12 mouse cellular contexts compared by ENCODE assay signal in the genomic region with DNA sequence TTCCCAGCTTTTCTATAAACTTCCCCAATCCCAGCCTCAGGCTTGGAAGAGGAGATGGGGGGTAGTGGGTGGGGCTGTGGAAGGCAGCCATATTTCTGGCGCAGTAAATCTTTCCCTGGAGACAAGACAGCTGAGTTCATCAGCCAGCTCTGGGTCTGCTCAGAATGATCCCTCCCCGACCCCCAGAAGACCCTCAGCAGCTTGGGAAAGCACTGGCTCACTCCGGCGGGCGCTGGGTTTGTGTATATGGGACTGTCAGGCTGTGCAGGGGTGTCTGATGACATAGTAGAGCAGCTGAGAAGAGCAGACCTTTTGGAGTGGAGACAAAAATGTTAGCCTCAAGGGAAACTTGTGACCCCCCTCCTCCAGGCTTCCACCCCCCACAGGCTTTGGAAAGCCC.
DNase-seq lines count a peak whose midpoint lies in the region; ATAC-seq and TF ChIP-seq lines count a peak whose summit lies in the region.
"Had no signal": no experiment of that assay in that cellular context is flagged by ENCODE, and none has a peak within 500 bp of the region (broad histone marks: within the 10 kb centered on the region; RNA-seq: fewer than 3 reads in every experiment).

No protein-coding gene starts in this region.

- peak; percentile 84 for DNase-seq in kidney, postnatal 0 days (ENCODE audit: low spot score)
- DNase-seq in kidney, postnatal 25 days = no peak
- DNase-seq in embryo, embryonic 10.5 days (ENCODE audit: low spot score) = peak; percentile 67
- DNase-seq in embryonic facial prominence, embryonic 10.5 days (ENCODE audit: low spot score) = no peak
- DNase-seq in lung, postnatal 0 days (ENCODE audit: low spot score) = peak; percentile 92
- DNase-seq in cerebellum, postnatal 10 days = no peak
- no peak for DNase-seq in forebrain, embryonic 14.5 days (ENCODE audit: low spot score)
- DNase-seq: right cerebral cortex, postnatal 4 days; thymus, adult 18-20 months had no signal

- H3K4me1 ChIP-seq in kidney, postnatal 0 days (replicated peaks; ENCODE audit: insufficient read depth, low read length) = peaks cover 27% of the 10 kb centered on the region
- peaks cover 60% of the 10 kb centered on the region for H3K4me1 ChIP-seq in embryonic facial prominence, embryonic 10.5 days
- H3K4me1 ChIP-seq in lung, postnatal 0 days (ENCODE audit: insufficient read depth, low read depth, low read length) = peaks cover 10% of the 10 kb centered on the region; the same call in 1 of the 2 replicates
- peaks cover 14% of the 10 kb centered on the region for H3K4me1 ChIP-seq in forebrain, embryonic 14.5 days (ENCODE audit: control insufficient read depth, insufficient read depth, low read length)

- no peak overlapping the region for H3K4me3 ChIP-seq in kidney, postnatal 0 days (replicated peaks; ENCODE audit: low read depth, low read length)
- no peak overlapping the region for H3K4me3 ChIP-seq in embryonic facial prominence, embryonic 10.5 days
- H3K4me3 ChIP-seq in lung, postnatal 0 days (ENCODE audit: low read depth, low read length) = no peak overlapping the region
- no peak overlapping the region for H3K4me3 ChIP-seq in forebrain, embryonic 14.5 days (ENCODE audit: low read depth, low read length)
- H3K4me3 ChIP-seq: left cerebral cortex, adult 2 months had no signal

- no peak for TF ChIP-seq CTCF in kidney, postnatal 0 days (IDR thresholded peaks at IDR 0.05; ENCODE audit: low read depth)
- TF ChIP-seq CTCF in lung, postnatal 0 days (IDR thresholded peaks at IDR 0.05) = no peak

- no peak overlapping the region for H3K4me2 ChIP-seq in kidney, postnatal 0 days (ENCODE audit: low read length)
- H3K4me2 ChIP-seq in lung, postnatal 0 days (replicated peaks; ENCODE audit: low read depth, low read length) = no peak overlapping the region
- H3K4me2 ChIP-seq in forebrain, embryonic 14.5 days (ENCODE audit: low read length) = no peak overlapping the region

- no peak overlapping the region for H3K9ac ChIP-seq in kidney, postnatal 0 days (ENCODE audit: low read depth, low read length)
- H3K9ac ChIP-seq in lung, postnatal 0 days (replicated peaks; ENCODE audit: low read depth) = no peak overlapping the region
- H3K9ac ChIP-seq in forebrain, embryonic 14.5 days (ENCODE audit: low read length) = no peak overlapping the region

- H3K9me3 ChIP-seq in kidney, postnatal 0 days (replicated peaks; ENCODE audit: low read length) = no peaks in the 10 kb centered on the region
- no peaks in the 10 kb centered on the region for H3K9me3 ChIP-seq in embryonic facial prominence, embryonic 10.5 days
- no peaks in the 10 kb centered on the region for H3K9me3 ChIP-seq in lung, postnatal 0 days (ENCODE audit: low read length)
- H3K9me3 ChIP-seq in forebrain, embryonic 14.5 days (replicated peaks; ENCODE audit: control insufficient read depth, low read length) = no peaks in the 10 kb centered on the region

- no peak; the same call in 1 of the 2 replicates for ATAC-seq in kidney, postnatal 0 days (replicated peaks; ENCODE audit: low FRiP score, low read depth)
- peak; percentile 82 for ATAC-seq in lung, postnatal 0 days
- ATAC-seq in forebrain, embryonic 14.5 days = no peak
- ATAC-seq: forebrain, embryonic 16.5 days; hindbrain, postnatal 0 days had no signal

- no peaks in the 10 kb centered on the region for H3K27me3 ChIP-seq in kidney, postnatal 0 days (ENCODE audit: insufficient read depth, low read length)
- H3K27me3 ChIP-seq in embryonic facial prominence, embryonic 10.5 days (replicated peaks; ENCODE audit: low read depth, poor library complexity, severe bottlenecking) = no peaks in the 10 kb centered on the region
- no peaks in the 10 kb centered on the region for H3K27me3 ChIP-seq in lung, postnatal 0 days (replicated peaks; ENCODE audit: insufficient read depth, low read length)
- no peaks in the 10 kb centered on the region for H3K27me3 ChIP-seq in forebrain, embryonic 14.5 days (replicated peaks; ENCODE audit: control insufficient read depth, insufficient read depth, low read length)

- WGBS in kidney, postnatal 0 days = 56% methylated on average over 5 of the region's 5 CpGs
- 61% methylated on average over 5 of the region's 5 CpGs for WGBS in embryonic facial prominence, embryonic 10.5 days
- 49% methylated on average over 5 of the region's 5 CpGs for WGBS in lung, postnatal 0 days
- WGBS in forebrain, embryonic 14.5 days = 80% methylated on average over 5 of the region's 5 CpGs

- peak overlapping the region; percentile 90; the same call in 1 of the 2 replicates for H3K27ac ChIP-seq in kidney, postnatal 0 days
- H3K27ac ChIP-seq in embryonic facial prominence, embryonic 10.5 days (replicated peaks) = peak overlapping the region; percentile 53
- H3K27ac ChIP-seq in lung, postnatal 0 days (ENCODE audit: low read length) = peak overlapping the region; percentile 66; the same call in 1 of the 2 replicates
- no peak overlapping the region for H3K27ac ChIP-seq in forebrain, embryonic 14.5 days (ENCODE audit: low read depth, low read length)
- H3K27ac ChIP-seq: hindbrain, postnatal 0 days; left cerebral cortex, adult 2 months had no signal

- TF ChIP-seq EP300 in lung, postnatal 0 days (IDR thresholded peaks at IDR 0.05) = peak; percentile 50; the same call in 1 of the 2 replicates

- H3K36me3 ChIP-seq in kidney, postnatal 0 days (ENCODE audit: insufficient read depth, low read length) = no peaks in the 10 kb centered on the region
- H3K36me3 ChIP-seq in embryonic facial prominence, embryonic 10.5 days (replicated peaks) = no peaks in the 10 kb centered on the region
- H3K36me3 ChIP-seq in lung, postnatal 0 days (ENCODE audit: insufficient read depth, low read length) = no peaks in the 10 kb centered on the region
- H3K36me3 ChIP-seq in forebrain, embryonic 14.5 days (ENCODE audit: control insufficient read depth, insufficient read depth, low read length) = no peaks in the 10 kb centered on the region

Comparison
In these comparisons a context has a peak if more than half of its experiments do, and no peak if none do; other contexts are left out.
1. DNase-seq: peak in kidney, postnatal 0 days (single experiment), embryo, embryonic 10.5 days (single experiment) and lung, postnatal 0 days (single experiment); none in kidney, postnatal 25 days (0 of 2), embryonic facial prominence, embryonic 10.5 days (single experiment), cerebellum, postnatal 10 days (0 of 2) and forebrain, embryonic 14.5 days (single experiment).